In the genomic region with DNA sequence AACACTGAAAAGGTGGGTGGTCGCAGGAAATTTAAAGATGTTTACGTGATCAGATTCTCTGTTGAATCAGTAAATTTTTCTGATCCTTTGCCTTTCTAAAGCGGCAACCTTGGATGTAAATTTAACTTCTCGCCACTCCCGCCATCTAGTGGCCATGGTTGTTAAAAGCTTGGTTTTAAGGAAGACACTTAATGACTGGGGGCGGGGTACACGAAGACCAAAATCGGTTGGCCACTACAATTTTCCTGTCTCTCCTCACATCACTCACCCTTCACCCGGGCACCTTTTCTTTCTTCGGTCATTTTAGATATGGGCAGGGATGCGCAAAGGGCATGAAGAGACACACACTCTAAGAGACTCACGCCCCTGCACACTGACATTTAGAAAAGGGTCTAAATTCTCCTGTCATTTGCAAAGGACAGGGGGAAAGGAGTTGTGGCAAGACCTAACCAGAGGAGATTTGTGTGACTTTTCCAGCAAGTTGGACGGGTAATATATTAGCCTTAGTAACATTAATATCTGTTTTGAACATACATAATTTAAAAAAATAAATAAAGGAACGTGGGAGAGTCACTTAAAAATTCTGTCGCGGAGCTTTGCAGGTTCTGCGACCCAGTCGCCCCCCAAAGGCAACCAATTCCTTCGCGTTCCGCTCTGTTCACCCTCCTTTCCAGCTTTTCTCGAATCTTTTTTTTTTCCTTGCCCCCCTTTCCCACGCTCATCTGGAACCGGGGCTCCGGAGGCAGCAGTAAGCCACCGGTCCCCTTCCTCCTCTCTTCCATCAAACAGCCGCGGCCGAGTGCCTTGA, we compare ENCODE assay signal across 8 mouse cellular contexts. TPM values are rescaled to one million over a fixed set of nuclear protein-coding genes. Genes with fewer than 3 reads are reported as not detected.
DNase-seq lines count a peak whose midpoint lies in the region; ATAC-seq lines count a peak whose summit lies in the region.

No protein-coding gene starts in this region.

- H3K9me3 ChIP-seq in limb, embryonic 13.5 days, result no peaks in the 10 kb centered on the region
- no peaks in the 10 kb centered on the region for H3K9me3 ChIP-seq in neural tube, embryonic 13.5 days

- H3K27me3 ChIP-seq in limb, embryonic 13.5 days, result peaks cover 25% of the 10 kb centered on the region; the same call in 1 of the 2 replicates
- H3K27me3 ChIP-seq in neural tube, embryonic 13.5 days, result 0 out of 2 replicates have a peak, but pooled peaks cover 7% of the 10 kb centered on the region

- peak overlapping the region; percentile 93 for H3K4me2 ChIP-seq in limb, embryonic 13.5 days (replicated peaks)
- peak overlapping the region; percentile 86 for H3K4me2 ChIP-seq in neural tube, embryonic 13.5 days

- H3K4me3 ChIP-seq in limb, embryonic 13.5 days, result peak overlapping the region; percentile 73
- H3K4me3 ChIP-seq in neural tube, embryonic 13.5 days, result peak overlapping the region; percentile 85

- H3K9ac ChIP-seq in limb, embryonic 13.5 days, result peak overlapping the region; percentile 76
- H3K9ac ChIP-seq in neural tube, embryonic 13.5 days, result peak overlapping the region; percentile 88

- 1% methylated on average over 29 of the region's 29 CpGs for WGBS in limb, embryonic 13.5 days
- under 1% methylated on average over 29 of the region's 29 CpGs for WGBS in neural tube, embryonic 13.5 days

- peak; percentile 89 for ATAC-seq in common myeloid progenitor, adult 5-6 weeks (replicated peaks; ENCODE audit: low read depth, poor library complexity, severe bottlenecking)
- peak; percentile 41; the same call in 1 of the 2 replicates for ATAC-seq in limb, embryonic 13.5 days (ENCODE audit: low FRiP score, low read depth)
- ATAC-seq in neural tube, embryonic 13.5 days (ENCODE audit: low read depth), result peak; percentile 54

- DNase-seq in thymus, postnatal 4 days, result peak; percentile 34
- DNase-seq in thymus, postnatal 25 days, result no peak
- DNase-seq in heart, adult 8-10 months (ENCODE audit: low spot score), result peak; percentile 37
- DNase-seq in kidney, adult 9 months, result peak; percentile 50
- no peak for DNase-seq in spleen, postnatal 14 days (ENCODE audit: low spot score in 2 of 2)

- peaks cover 7% of the 10 kb centered on the region; the same call in 1 of the 2 replicates for H3K4me1 ChIP-seq in limb, embryonic 13.5 days
- H3K4me1 ChIP-seq in neural tube, embryonic 13.5 days (replicated peaks), result peaks cover 6% of the 10 kb centered on the region; the same call in 1 of the 2 replicates

- no peaks in the 10 kb centered on the region for H3K36me3 ChIP-seq in limb, embryonic 13.5 days
- H3K36me3 ChIP-seq in neural tube, embryonic 13.5 days, result no peaks in the 10 kb centered on the region

- no peak overlapping the region for H3K27ac ChIP-seq in limb, embryonic 13.5 days
- H3K27ac ChIP-seq in neural tube, embryonic 13.5 days (replicated peaks), result peak overlapping the region; percentile 90

RNA-seq across cellular contexts. Expression of gene Kcnd2, which starts 1.2 kb away (rescaled TPM):
- total RNA-seq in common myeloid progenitor, adult 5-6 weeks (2017), result not detected in 2 replicates
- total RNA-seq in heart, adult 8-10 months (2022), result 10 to 100 TPM; 13.6 to 16.7 (median 14.6) TPM
- polyA plus RNA-seq in limb, embryonic 13.5 days (2015; fragmentation: Nextera tagmentation; extraction: Ambion mirVana), result 4.0 and 4.6 TPM in 2 replicates
- polyA plus RNA-seq in neural tube, embryonic 13.5 days (2015; fragmentation: Nextera tagmentation; extraction: Ambion mirVana), result 14.7 and 14.8 TPM in 2 replicates

Comparison
In these comparisons a context has a peak if more than half of its experiments do, and no peak if none do; other contexts are left out.
1. DNase-seq: peak in thymus, postnatal 4 days (single experiment), heart, adult 8-10 months (single experiment) and kidney, adult 9 months (single experiment); none in thymus, postnatal 25 days (single experiment) and spleen, postnatal 14 days (0 of 2).
2. RNA of gene Kcnd2, which starts 1.2 kb away (total RNA-seq): 13.6 to 16.7 TPM in heart, adult 8-10 months; not detected in common myeloid progenitor, adult 5-6 weeks; every median in the first group is over 10 times any median in the second.
3. Peak in every context shown above with its lines, with median percentiles within 50 percentile points of each other: ATAC-seq.